Mouse (Mus musculus) bone marrow macrophage, adult 2 months (primary cell): ENCODE results near the gene Gpbar1.

Experiments
- CTCF ChIP-seq: IDR thresholded peaks from 2 replicates; pipeline ENCODE4 v1.5.1; 2012; ENCODE audit warnings: low read depth, mild to moderate bottlenecking, low read length, moderate library complexity
- POLR2A ChIP-seq: IDR thresholded peaks from 2 replicates; pipeline ENCODE4 v1.6.1; 2012; ENCODE audit warnings: mild to moderate bottlenecking, low read depth, low read length, borderline replicate concordance

GRCm38 (mm10) chr1:74268750-74269149 is 9.6 kb upstream of the Gpbar1 start:
- TF ChIP-seq CTCF (no peak), POLR2A (no peak)
